Mouse (Mus musculus): ENCODE results near the gene Ank3.

The Ank3 gene

DNA sequence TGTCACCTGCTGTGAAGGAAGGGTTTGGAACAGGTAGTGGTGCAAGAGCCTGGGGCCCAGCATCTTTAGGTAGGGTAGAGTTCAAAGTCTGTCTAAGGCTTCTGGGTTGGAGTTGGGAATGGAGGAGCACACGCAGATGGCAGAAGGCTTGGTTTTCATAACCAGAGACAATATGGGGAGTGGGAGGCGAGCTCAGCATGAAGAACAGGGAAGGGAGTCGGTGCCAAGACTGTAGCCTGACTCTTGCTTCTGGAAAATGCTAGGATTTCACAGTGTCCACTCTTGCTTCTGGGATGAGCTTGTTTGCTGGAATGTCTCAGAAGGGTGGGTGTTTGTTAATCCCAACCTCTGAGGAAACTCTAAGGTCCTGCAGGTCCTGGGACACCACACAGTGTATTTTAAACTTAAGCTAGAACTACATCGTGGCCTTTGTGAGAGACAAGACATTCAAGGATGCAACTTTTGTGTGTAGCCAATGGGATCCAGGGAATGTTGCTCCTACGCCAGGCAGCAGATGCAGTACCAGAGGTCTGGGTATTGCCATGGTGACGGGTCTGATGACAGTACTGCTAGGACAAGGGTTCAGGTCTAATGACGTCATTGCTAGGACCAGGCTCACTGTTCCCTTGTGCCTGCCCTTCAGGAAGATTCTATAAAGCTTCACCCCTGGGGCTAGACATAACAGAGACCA, 222.3 kb downstream of the Ank3 start:
- no peak for DNase-seq (ENCODE audit: low read depth)

GRCm38 (mm10) chr10:69627767-69628166, 229.2 kb downstream of the Ank3 start:
- DNase-seq (ENCODE audit: low read depth): no peak

DNA sequence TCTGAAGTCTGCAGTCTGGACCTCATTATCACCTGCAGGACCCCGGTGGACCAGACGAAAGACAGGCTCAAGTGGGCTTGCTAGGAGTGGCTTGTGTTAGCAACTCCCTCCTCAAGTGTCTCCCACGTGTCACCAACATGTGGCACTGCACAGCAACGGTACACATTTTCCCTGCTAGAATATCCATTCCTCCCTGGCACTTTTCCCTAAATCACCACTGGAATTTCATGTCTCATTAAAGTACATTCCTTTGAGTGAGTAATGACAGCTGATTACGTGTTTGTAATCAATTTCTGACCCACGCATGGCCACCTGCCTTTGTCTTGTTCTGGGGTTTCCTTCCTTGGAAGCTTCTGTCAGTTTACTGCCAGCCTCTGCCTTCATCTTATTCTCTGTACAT, 230.2 kb downstream of the Ank3 start:
- DNase-seq (ENCODE audit: low read depth): no peak

GRCm38 (mm10) chr10:69630802-69631388, 232.3 kb downstream of the Ank3 start:
- no peak for DNase-seq (ENCODE audit: low read depth)

GRCm38 (mm10) chr10:69632885-69633284, 234.3 kb downstream of the Ank3 start:
- no peak for DNase-seq (ENCODE audit: low read depth)

DNA sequence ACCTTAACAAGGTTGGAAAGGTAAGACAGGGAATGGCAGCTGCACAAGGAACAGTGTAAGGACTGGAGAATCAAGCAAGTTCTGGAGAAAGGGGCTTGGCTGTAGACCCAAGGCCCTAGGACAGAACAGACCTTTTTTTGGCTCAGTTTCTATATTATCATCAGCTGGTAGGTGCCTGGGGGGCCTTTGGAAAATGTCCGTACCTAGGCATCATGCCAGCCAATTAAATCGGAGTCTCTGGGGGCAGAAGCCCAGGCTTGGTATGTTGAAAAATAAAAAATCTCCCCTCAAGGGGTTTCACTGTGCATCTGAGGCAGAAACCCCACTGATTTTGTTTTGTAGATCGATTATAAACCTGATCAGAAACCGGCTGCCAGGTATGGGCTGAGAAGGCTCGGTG, 236.3 kb downstream of the Ank3 start:
- no peak for DNase-seq (ENCODE audit: low read depth)

DNA sequence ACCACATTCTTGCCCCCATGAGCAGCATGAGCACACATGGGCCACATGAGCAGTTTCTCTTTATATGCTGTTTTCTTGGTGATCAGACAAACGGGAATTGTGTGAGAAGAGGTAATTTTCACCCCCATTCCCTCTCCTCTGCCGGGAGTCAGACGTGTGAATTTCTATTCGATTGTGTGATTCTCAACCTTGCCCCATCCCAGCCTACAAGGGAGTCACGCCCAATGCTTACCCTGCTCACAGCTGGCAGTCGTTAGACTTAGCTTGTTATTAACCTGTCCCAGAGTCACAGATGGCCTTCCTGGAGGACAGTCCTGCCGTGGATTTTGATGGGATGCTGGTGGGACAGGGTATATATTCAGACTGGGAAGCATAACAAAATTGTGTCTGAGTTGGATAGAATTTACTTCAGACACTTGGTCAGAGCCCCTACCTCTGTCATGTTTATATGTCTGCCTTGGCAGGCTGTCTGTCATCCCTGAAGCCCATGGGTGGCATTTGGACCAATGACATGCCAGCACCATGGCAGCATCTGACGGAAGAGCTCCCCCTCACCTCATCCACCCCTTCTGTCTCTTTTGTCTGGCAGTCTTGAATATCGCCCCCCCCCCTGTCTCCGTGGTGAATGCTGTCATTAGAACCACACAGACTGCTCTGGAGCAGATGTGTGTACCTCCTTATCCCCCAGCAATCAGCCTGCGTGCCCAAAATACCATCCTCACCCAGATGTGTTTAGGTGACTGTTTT, 237.5 kb downstream of the Ank3 start:
- no peak for DNase-seq (ENCODE audit: low read depth)

DNA sequence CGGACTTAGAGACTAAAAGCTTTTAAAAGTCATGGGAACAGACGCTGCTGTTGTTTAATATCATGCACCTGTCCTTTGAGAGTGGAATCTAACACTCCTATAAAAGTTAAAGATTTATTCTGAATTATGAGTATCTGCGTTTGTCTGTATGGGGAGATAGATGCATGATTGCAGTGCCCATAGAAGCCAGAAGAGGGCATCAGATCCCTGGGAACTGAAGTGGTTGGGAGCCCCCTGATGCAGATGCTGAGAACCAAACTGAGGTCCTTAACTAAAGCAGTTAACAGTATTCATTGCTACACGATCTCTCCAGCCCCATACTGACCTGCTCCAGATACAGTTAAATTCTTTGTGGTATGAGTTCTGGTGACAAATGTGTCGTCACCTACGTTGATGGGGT, 240.6 kb downstream of the Ank3 start:
- no peak for DNase-seq (ENCODE audit: low read depth)

DNA sequence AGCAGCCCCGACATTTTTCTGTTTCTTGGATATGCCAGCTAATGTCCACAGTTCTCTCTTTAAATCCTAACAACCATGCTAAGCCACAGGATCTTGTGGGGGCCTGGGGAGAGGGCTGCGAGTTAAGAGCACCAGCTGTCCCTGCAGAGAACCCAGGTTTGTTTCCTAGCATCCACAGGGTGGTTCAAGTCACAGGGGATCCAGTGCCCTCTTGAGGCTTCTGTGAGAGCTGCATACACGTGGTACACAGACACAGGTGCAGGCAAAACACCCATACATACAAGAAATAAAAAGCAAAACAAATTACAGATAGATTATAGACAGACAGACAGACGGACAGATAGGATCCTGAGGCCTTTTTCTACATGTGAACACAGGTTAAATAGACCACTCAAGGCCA, 242.0 kb downstream of the Ank3 start:
- DNase-seq (ENCODE audit: low read depth): no peak

DNA sequence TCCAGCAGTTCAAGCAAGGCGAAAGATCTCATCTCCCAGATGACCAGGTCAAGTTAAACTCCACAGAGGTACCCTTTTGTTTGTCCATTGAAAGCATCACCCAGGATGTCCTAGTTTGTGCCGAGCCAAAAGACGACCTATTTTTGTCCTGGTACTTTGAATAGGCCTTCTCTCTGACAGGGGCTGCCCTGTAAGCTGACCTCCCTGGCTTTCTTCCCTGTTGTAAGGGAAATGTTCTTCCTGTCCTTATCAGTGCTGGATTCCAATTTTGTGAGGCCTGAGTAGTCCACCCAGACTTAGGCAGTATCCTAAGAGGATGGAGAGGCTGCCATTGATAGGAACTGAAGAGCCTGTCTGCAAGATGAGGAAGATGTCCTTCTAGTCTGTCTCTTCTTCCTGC, 244.9 kb downstream of the Ank3 start:
- DNase-seq (ENCODE audit: low read depth): no peak

DNA sequence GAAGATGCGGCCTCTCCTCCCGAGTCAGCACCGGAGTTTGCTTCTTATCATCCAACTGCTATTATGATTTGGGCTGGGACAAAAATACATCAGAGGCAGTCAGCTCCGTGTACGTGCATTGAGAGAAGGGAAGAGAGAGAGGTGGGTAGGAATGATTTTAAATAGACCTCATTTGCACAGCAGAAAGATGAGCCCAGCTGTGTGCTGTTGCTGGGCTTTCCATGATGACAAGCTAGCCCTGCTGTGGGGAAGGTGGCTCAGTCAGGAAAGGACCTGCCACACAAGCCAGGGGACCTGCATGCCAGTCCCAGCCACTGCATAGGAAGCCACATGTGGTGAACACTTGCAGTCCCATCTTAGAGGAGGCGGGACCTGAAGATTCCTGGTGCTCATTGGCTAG, 245.4 kb downstream of the Ank3 start:
- no peak for DNase-seq (ENCODE audit: low read depth)

DNA sequence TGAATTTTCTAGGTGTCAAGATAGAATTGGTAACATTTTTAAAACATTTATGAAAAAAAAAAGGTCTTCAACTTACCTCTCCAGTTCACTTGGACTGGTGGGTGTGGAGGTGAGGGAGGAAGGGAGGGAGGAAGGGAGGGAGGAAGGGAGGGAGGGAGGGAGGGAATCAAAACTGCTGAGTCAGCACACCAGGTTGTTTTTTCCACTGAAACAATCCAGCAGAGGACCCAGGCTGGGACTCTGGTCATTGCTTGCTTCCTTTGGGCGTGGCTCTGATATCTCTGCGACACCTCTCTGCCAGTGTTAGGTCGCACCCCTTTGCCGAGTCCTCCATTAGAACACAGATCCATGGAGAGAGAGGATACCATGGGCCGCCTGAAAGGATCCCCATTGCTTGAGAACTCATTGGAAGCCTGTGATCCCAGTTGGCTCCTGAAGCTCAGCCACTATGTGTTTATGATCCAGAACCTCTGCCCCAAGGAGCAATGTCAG, 246.8 kb downstream of the Ank3 start:
- no peak for DNase-seq (ENCODE audit: low read depth)

DNA sequence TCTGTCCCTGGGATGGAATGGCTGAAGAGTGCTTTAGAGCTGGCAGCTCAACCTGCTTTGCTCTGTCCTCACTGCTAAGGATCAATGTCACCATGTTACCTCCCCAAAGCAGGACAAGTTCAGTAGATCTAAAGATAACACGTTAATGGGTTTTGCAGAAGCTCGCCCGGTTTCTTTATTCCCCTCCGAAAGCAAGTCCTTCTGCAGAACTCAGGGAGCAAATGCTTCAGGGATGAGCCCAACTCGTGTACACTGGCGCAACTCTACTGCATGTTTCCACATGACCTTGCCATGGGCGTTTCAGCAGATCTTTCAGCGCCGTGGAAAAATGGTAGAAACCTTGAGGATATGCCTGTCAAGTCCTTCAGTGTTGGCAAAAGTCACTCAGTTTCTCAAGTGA, 247.4 kb downstream of the Ank3 start:
- DNase-seq (ENCODE audit: low read depth): no peak

DNA sequence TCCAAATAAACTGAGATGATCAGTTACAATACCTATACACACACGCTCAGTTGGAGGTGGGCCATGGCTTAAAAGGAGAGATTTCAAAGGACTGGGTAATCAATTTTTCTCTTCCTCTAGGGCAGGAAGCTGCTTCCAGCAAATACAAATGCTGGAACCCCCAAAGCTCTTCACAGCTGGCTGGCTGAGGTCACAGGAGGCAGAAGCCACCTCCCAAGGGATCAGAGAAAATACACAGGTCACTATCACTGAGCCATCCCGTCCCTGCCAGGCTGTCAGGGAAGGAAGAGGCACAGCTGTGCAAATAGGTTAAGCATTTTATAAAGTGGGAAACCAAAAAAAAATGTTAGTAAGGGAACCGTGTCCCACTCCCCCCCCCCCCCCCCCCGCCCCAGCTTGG, 251.5 kb downstream of the Ank3 start:
- DNase-seq (ENCODE audit: low read depth): no peak

- no peak for DNase-seq (ENCODE audit: low read depth)
Measured at GRCm38 (mm10) chr10:69652660-69653059, 254.1 kb downstream of the Ank3 start.

GRCm38 (mm10) chr10:69653121-69653677, 254.6 kb downstream of the Ank3 start:
- no peak for DNase-seq (ENCODE audit: low read depth)

DNA sequence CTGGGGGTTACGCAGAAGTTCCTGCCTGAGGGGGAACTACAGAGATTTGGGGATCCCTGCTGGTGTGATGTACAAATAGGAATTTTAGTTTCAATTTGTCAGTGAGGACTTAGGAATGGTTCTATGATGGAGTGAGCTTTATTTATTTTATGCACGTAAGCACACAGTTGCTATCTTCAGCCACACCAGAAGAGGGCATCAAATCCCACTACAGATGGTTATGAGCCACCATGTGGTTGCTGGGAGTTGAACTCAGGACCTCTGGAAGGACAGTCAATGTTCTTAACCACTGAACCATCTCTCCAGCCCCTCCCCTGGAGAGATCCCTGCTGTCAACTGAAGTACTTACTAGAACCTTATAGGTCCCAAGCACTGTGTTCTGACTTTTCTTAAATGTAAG, 255.6 kb downstream of the Ank3 start:
- no peak for DNase-seq (ENCODE audit: low read depth)

GRCm38 (mm10) chr10:69654866-69655633, 256.5 kb downstream of the Ank3 start:
- peak; percentile 52 for DNase-seq (ENCODE audit: low read depth)

DNA sequence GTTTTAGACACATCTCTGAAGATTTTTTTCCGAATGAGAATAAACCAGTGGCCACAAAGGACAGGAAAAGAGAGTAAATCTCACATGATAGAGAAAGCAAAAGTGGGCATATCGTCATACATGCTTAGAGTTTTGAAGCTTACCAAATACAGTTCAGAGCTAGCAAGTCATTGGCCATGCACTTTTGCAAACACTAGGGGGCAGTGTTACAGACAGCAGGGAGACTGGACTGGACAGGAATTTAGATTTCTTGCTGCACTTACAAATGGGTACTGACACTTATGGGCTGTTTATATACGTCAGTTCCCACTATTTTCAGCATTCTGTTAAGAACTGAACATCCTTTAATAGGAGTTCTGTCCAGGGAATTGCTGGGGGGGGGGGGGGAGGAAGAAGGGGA, 257.7 kb downstream of the Ank3 start:
- peak; percentile 36 for DNase-seq (ENCODE audit: low read depth)

- DNase-seq (ENCODE audit: low read depth): no peak
Measured at GRCm38 (mm10) chr10:69659818-69660217, 261.2 kb downstream of the Ank3 start.

GRCm38 (mm10) chr10:69662338-69662737, 263.8 kb downstream of the Ank3 start:
- peak; percentile 37 for DNase-seq (ENCODE audit: low read depth)

GRCm38 (mm10) chr10:69667482-69667881, 268.9 kb downstream of the Ank3 start:
- DNase-seq (ENCODE audit: low read depth): no peak

Data from induced T-regulatory cell, adult 2 months (primary cell).